Mouse (Mus musculus) lung, postnatal 0 days (tissue): ENCODE data around the gene Pigb.

Experiments used
- CTCF ChIP-seq: IDR thresholded peaks from 2 replicates; pipeline ENCODE4 v1.5.1; 2016; ENCODE audit warnings: antibody characterized with exemption, mild to moderate bottlenecking
- EP300 ChIP-seq: IDR thresholded peaks from 2 replicates; pipeline ENCODE4 v1.6.1; 2016; ENCODE audit warnings: antibody characterized with exemption, mild to moderate bottlenecking, control low read depth

GRCm38 (mm10) chr9:72974734-72975133 lies 65.4 kb downstream of the Pigb start:
- TF ChIP-seq CTCF (no peak), EP300 (no peak)
